22 mouse cellular contexts compared by ENCODE assay signal in genomic region chr3:128181221-128181908, GRCm38 (mm10).
DNase-seq lines count a peak whose midpoint lies in the region; ATAC-seq and TF ChIP-seq lines count a peak whose summit lies in the region.
"Had no signal": no experiment of that assay in that cellular context is flagged by ENCODE, and none has a peak within 500 bp of the region (broad histone marks: within the 10 kb centered on the region; RNA-seq: fewer than 3 reads in every experiment).

No protein-coding gene starts in this region.

- no peak overlapping the region for H3K9ac ChIP-seq in kidney, embryonic 16.5 days (replicated peaks; ENCODE audit: low read length)
- H3K9ac ChIP-seq in neural tube, embryonic 14.5 days (replicated peaks; ENCODE audit: low read depth, low read length) = no peak overlapping the region
- H3K9ac ChIP-seq: midbrain, embryonic 12.5 days had no signal

- no peak for TF ChIP-seq CTCF in layer of hippocampus, adult 2 months (conservative IDR thresholded peaks at IDR 0.05)

- no peaks in the 10 kb centered on the region for H3K36me3 ChIP-seq in kidney, embryonic 16.5 days (ENCODE audit: insufficient read depth, low read length)
- no peaks in the 10 kb centered on the region for H3K36me3 ChIP-seq in limb, embryonic 10.5 days
- no peaks in the 10 kb centered on the region for H3K36me3 ChIP-seq in neural tube, embryonic 14.5 days (ENCODE audit: control insufficient read depth, insufficient read depth, low read length)
- H3K36me3 ChIP-seq: G1E; midbrain, embryonic 12.5 days had no signal

- no peaks in the 10 kb centered on the region for H3K27me3 ChIP-seq in kidney, embryonic 16.5 days (ENCODE audit: insufficient read depth, low read length)
- H3K27me3 ChIP-seq in limb, embryonic 10.5 days (ENCODE audit: low read depth, poor library complexity, severe bottlenecking) = no peaks in the 10 kb centered on the region
- no peaks in the 10 kb centered on the region for H3K27me3 ChIP-seq in neural tube, embryonic 14.5 days (ENCODE audit: control insufficient read depth, insufficient read depth, low read length)
- H3K27me3 ChIP-seq: midbrain, embryonic 12.5 days had no signal

- peak; percentile 47 for DNase-seq in embryo, embryonic 10.5 days (ENCODE audit: low spot score)
- DNase-seq in embryo, embryonic 10 days (ENCODE audit: low spot score) = no peak
- DNase-seq in kidney, postnatal 25 days = no peak
- DNase-seq in limb, embryonic 10.5 days (ENCODE audit: low spot score) = peak; percentile 82
- DNase-seq in cerebellum, adult 9-10 months = no peak
- no peak for DNase-seq in layer of hippocampus, adult 2 months (ENCODE audit: low spot score in 2 of 2)
- DNase-seq: adrenal gland, postnatal 36 days; cerebellum, adult 2 months; gastrocnemius, adult 2 months; heart, adult 2 months; kidney, adult 8-10 months; layer of hippocampus, adult 9-11 months; lung, adult 2 months; lung, postnatal 36 days; thymus, postnatal 14 days had no signal

- no peak overlapping the region for H3K27ac ChIP-seq in kidney, embryonic 16.5 days (ENCODE audit: low read length)
- peak overlapping the region; percentile 79 for H3K27ac ChIP-seq in limb, embryonic 10.5 days
- no peak overlapping the region for H3K27ac ChIP-seq in neural tube, embryonic 14.5 days (ENCODE audit: low read depth, low read length)
- no peak overlapping the region for H3K27ac ChIP-seq in layer of hippocampus, adult 2 months
- H3K27ac ChIP-seq: gastrocnemius, adult 2 months; heart, adult 2 months; midbrain, embryonic 12.5 days had no signal

- H3K4me3 ChIP-seq in kidney, embryonic 16.5 days (ENCODE audit: low read length) = no peak overlapping the region
- no peak overlapping the region for H3K4me3 ChIP-seq in limb, embryonic 10.5 days
- H3K4me3 ChIP-seq in neural tube, embryonic 14.5 days (ENCODE audit: low read depth, low read length) = no peak overlapping the region
- no peak overlapping the region for H3K4me3 ChIP-seq in layer of hippocampus, adult 2 months
- H3K4me3 ChIP-seq: gastrocnemius, adult 2 months; heart, adult 2 months; midbrain, embryonic 12.5 days had no signal

- no peak overlapping the region for H3K4me2 ChIP-seq in kidney, embryonic 16.5 days (replicated peaks; ENCODE audit: low read depth, low read length)
- H3K4me2 ChIP-seq in neural tube, embryonic 14.5 days (ENCODE audit: low read depth, low read length) = no peak overlapping the region
- H3K4me2 ChIP-seq: liver, embryonic 11.5 days; midbrain, embryonic 12.5 days had no signal

- H3K4me1 ChIP-seq in kidney, embryonic 16.5 days (ENCODE audit: insufficient read depth, low read length) = no peaks in the 10 kb centered on the region
- H3K4me1 ChIP-seq in limb, embryonic 10.5 days = peaks cover 21% of the 10 kb centered on the region
- H3K4me1 ChIP-seq in neural tube, embryonic 14.5 days (ENCODE audit: control insufficient read depth, insufficient read depth, low read length) = no peaks in the 10 kb centered on the region
- H3K4me1 ChIP-seq: midbrain, embryonic 12.5 days had no signal

- H3K9me3 ChIP-seq in kidney, embryonic 16.5 days (ENCODE audit: low read length) = no peaks in the 10 kb centered on the region
- H3K9me3 ChIP-seq in limb, embryonic 10.5 days (replicated peaks) = no peaks in the 10 kb centered on the region
- H3K9me3 ChIP-seq in neural tube, embryonic 14.5 days (ENCODE audit: control insufficient read depth, low read length) = no peaks in the 10 kb centered on the region
- H3K9me3 ChIP-seq: G1E; midbrain, embryonic 12.5 days had no signal

- ATAC-seq in kidney, embryonic 16.5 days (ENCODE audit: low FRiP score, low TSS enrichment) = peak; percentile 85
- peak; percentile 91 for ATAC-seq in neural tube, embryonic 14.5 days (ENCODE audit: low read depth)
- ATAC-seq: CD4-positive, CD25-positive, alpha-beta regulatory T cell, adult 4 months; forebrain, embryonic 16.5 days had no signal

- 27% methylated on average over 7 of the region's 7 CpGs for WGBS in kidney, embryonic 16.5 days
- 28% methylated on average over 7 of the region's 7 CpGs for WGBS in limb, embryonic 10.5 days
- WGBS in neural tube, embryonic 14.5 days = 41% methylated on average over 7 of the region's 7 CpGs

Comparison
In these comparisons a context has a peak if more than half of its experiments do, and no peak if none do; other contexts are left out.
1. DNase-seq: peak in embryo, embryonic 10.5 days (single experiment) and limb, embryonic 10.5 days (single experiment); none in embryo, embryonic 10 days (single experiment), kidney, postnatal 25 days (0 of 2), cerebellum, adult 9-10 months (single experiment) and layer of hippocampus, adult 2 months (0 of 2).